Mouse (Mus musculus) gastrocnemius, adult 8-10 months (tissue): Measurements from ENCODE around the gene Daam2. TPM values are rescaled to one million over a fixed set of nuclear protein-coding genes. Genes with fewer than 3 reads are reported as not detected.

Experiments used
- DNase-seq, 2 experiments: peaks; one replicate each; pipeline ENCODE4 v3.0.0; 2022; ENCODE audit warnings: low spot score in 2 of 2
- total RNA-seq, 4 experiments: library from RNA; stranded (reverse); gene quantifications; 2 replicates each; pipeline ENCODE4 v1.2.4; 2022

The Daam2 gene
- 1 to 10 TPM; 2.2 to 3.8 (median 2.6) TPM for total RNA-seq

- DNase-seq = peak; percentile 71 to 75
Observed at GRCm38 (mm10) chr17:49563830-49564470, at the start of gene Daam2. TSS of gene Daam2 (minus strand) at chr17:49564343.

- no peak for DNase-seq
Observed at GRCm38 (mm10) chr17:49610296-49610695, 46.2 kb upstream of the Daam2 start.

- DNase-seq = no peak
Observed at GRCm38 (mm10) chr17:49607351-49608027, 43.3 kb upstream of the Daam2 start.

- no peak for DNase-seq
Observed at GRCm38 (mm10) chr17:49605397-49605796, 41.3 kb upstream of the Daam2 start.

GRCm38 (mm10) chr17:49590051-49590450 is 25.9 kb upstream of the Daam2 start:
- DNase-seq = no peak

GRCm38 (mm10) chr17:49582471-49582870 is 18.3 kb upstream of the Daam2 start:
- no peak for DNase-seq

GRCm38 (mm10) chr17:49577321-49577720 is 13.2 kb upstream of the Daam2 start:
- DNase-seq = no peak

GRCm38 (mm10) chr17:49568717-49569116 is 4.6 kb upstream of the Daam2 start:
- no peak for DNase-seq

GRCm38 (mm10) chr17:49564489-49564888 is 346 bp upstream of the Daam2 start:
- no peak for DNase-seq

GRCm38 (mm10) chr17:49563416-49563780 is 745 bp downstream of the Daam2 start:
- DNase-seq = no peak

- no peak for DNase-seq
Observed at GRCm38 (mm10) chr17:49562701-49563415, 1.3 kb downstream of the Daam2 start.

GRCm38 (mm10) chr17:49561985-49562384 is 2.2 kb downstream of the Daam2 start:
- DNase-seq = no peak

- no peak for DNase-seq
Observed at GRCm38 (mm10) chr17:49559786-49560289, 4.3 kb downstream of the Daam2 start.

- no peak for DNase-seq
Observed at GRCm38 (mm10) chr17:49556169-49556568, 8.0 kb downstream of the Daam2 start.

GRCm38 (mm10) chr17:49551991-49552390 is 12.2 kb downstream of the Daam2 start:
- no peak for DNase-seq

GRCm38 (mm10) chr17:49551465-49551864 is 12.7 kb downstream of the Daam2 start:
- no peak for DNase-seq

- no peak for DNase-seq
Observed at GRCm38 (mm10) chr17:49545997-49546396, 18.1 kb downstream of the Daam2 start.

- no peak for DNase-seq
Observed at GRCm38 (mm10) chr17:49545424-49545823, 18.7 kb downstream of the Daam2 start.

GRCm38 (mm10) chr17:49544561-49544960 is 19.6 kb downstream of the Daam2 start:
- DNase-seq = no peak

GRCm38 (mm10) chr17:49540706-49541105 is 23.4 kb downstream of the Daam2 start:
- DNase-seq = no peak

- no peak for DNase-seq
Observed at GRCm38 (mm10) chr17:49539204-49539603, 24.9 kb downstream of the Daam2 start.

- DNase-seq = no peak
Observed at GRCm38 (mm10) chr17:49535580-49535979, 28.6 kb downstream of the Daam2 start.
